Mouse (Mus musculus): ENCODE results near the gene Notch2. TPM values are rescaled to one million over a fixed set of nuclear protein-coding genes. Genes with fewer than 3 reads are reported as not detected.

Notch2 gene
- polyA plus RNA-seq, 1 experiment from 2014 or later, result 33.8 TPM

DNA sequence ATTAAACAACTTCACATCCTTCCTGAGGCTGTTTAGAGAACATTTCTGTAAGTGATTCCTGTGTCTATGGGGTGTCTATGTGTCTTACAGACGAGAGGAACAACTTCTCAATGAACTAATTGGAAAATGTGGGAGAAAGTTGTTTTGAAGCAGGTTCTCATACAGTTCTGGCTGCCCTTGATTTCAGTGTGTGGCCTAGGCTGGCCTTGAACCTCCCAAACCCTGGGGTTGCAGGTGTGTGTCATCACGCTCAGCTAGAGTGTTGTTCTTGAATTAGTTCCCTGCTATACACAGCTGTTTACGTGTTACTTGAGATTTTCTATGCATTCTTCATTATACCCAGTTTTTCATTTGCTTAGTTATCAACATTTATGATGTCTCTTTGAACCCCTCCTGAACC, 56.5 kb downstream of the Notch2 start:
- WGBS, result 87% methylated on average over 3 of the region's 3 CpGs
- Histone ChIP-seq H3K36me3 (peaks cover 45% of the 10 kb centered on the region), H3K4me3 (replicated peaks) (no peak overlapping the region), H3K9me3 (replicated peaks) (no peaks in the 10 kb centered on the region), H3K9ac (no peak overlapping the region), H3K4me2 (no peak overlapping the region), H3K27me3 (peaks cover 3% of the 10 kb centered on the region; the same call in 1 of the 2 replicates), H3K4me1 (peaks cover 44% of the 10 kb centered on the region), H3K27ac (no peak overlapping the region)
- no peak for ATAC-seq (replicated peaks; ENCODE audit: low FRiP score)

DNA sequence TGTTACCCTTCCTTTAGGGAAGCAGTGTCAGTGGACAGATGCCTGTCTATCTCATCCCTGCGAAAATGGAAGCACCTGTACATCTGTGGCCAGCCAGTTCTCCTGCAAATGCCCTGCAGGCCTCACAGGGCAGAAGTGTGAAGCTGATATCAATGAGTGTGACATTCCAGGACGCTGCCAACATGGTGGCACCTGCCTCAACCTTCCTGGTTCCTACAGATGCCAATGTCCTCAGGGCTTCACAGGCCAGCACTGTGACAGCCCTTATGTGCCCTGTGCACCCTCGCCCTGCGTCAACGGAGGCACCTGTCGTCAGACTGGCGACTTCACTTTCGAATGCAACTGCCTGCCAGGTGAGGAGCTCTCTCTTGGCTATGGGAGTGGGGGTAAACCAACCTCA, 59.2 kb downstream of the Notch2 start:
- WGBS, result 88% methylated on average over 8 of the region's 8 CpGs
- H3K27ac ChIP-seq, result no peak overlapping the region
- peaks cover 61% of the 10 kb centered on the region for H3K36me3 ChIP-seq
- H3K4me1 ChIP-seq, result peaks cover 42% of the 10 kb centered on the region
- H3K4me3 ChIP-seq (replicated peaks), result no peak overlapping the region
- H3K9ac ChIP-seq, result no peak overlapping the region
- ATAC-seq (replicated peaks; ENCODE audit: low FRiP score), result no peak
- no peaks in the 10 kb centered on the region for H3K9me3 ChIP-seq (replicated peaks)
- H3K4me2 ChIP-seq, result no peak overlapping the region
- peaks cover 3% of the 10 kb centered on the region; the same call in 1 of the 2 replicates for H3K27me3 ChIP-seq

DNA sequence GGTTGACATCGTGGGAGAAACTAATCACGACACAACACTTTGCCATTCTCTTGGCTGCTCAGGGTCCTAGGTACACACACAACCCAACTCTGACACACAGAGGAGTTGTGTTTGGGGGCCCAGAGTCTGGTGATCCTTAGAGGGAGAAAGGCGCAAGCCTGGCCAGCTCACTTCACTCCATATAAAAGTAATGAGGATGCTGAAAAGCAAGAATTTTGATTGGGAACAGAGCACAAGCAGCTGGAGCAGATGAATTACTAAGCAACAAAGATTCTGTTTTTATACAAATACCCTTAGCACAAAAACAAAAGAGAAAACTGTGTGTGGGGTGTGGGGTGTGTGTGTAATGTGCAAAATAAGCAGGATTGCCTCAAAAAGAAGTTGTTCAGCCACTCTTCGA, 60.2 kb downstream of the Notch2 start:
- no peak for ATAC-seq (replicated peaks; ENCODE audit: low FRiP score)
- Histone ChIP-seq H3K27ac (peak overlapping the region; percentile 27; the same call in 1 of the 2 replicates), H3K9ac (no peak overlapping the region), H3K27me3 (peaks cover 3% of the 10 kb centered on the region; the same call in 1 of the 2 replicates), H3K4me1 (peaks cover 36% of the 10 kb centered on the region), H3K4me3 (replicated peaks) (no peak overlapping the region), H3K36me3 (peaks cover 70% of the 10 kb centered on the region), H3K4me2 (no peak overlapping the region), H3K9me3 (replicated peaks) (no peaks in the 10 kb centered on the region)
- 74% methylated on average over 4 of the region's 4 CpGs for WGBS

DNA sequence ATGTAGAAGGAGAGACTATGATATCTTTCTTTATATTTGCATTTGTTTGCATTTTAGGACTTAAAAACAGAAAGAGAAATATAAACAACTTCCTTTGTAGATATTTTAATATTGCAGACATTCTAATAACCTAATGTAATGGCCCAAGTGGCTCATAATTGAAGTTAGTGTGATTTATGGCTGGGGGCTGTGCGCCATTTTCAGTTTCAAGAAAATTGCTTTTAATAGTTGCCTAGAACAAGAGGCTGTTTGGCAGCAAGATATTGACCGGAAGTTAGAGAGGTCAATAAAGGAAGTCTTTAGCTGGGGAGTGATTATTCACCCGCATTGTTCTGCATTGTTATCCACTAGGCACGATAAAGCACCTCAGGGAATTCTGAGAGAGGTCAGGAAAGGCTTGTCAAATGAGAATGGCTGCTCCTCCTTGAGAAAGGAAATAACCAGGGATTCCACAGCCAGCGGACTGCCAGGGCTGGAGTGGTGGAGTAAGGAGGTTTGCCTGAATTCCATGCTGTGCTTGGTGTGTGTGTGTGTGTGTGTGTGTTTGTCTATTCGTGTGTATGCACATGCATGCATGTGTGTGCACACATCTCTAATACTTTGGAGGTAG, 61.4 kb downstream of the Notch2 start:
- no peak for ATAC-seq (replicated peaks; ENCODE audit: low FRiP score)
- H3K9ac ChIP-seq, result no peak overlapping the region
- H3K9me3 ChIP-seq (replicated peaks), result no peaks in the 10 kb centered on the region
- H3K36me3 ChIP-seq, result peaks cover 81% of the 10 kb centered on the region
- H3K27ac ChIP-seq, result peak overlapping the region; percentile 56; the same call in 1 of the 2 replicates
- no peak overlapping the region for H3K4me2 ChIP-seq
- H3K27me3 ChIP-seq, result peaks cover 3% of the 10 kb centered on the region; the same call in 1 of the 2 replicates
- WGBS, result 52% methylated on average over 6 of the region's 6 CpGs
- H3K4me3 ChIP-seq (replicated peaks), result no peak overlapping the region
- peaks cover 30% of the 10 kb centered on the region for H3K4me1 ChIP-seq

DNA sequence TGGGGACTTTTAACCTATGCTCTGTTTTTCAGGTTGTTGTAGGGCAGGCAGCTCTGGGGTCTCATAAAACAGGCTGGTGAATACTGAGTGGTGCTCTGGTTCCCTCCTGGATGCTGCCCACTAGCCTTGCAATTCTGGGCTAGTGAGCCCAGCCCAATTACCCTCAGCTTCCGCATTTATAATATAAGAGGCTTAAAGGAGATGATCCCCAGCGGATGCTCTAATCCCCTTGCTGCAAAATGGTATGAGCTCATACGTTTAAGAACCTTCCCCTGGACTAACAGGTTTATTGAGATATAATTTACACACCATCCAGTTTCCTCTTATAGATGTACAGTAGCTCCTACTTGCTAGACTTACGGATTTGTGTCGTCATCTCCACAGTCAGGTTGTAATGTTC, 64.5 kb downstream of the Notch2 start:
- ATAC-seq (replicated peaks; ENCODE audit: low FRiP score), result no peak
- Histone ChIP-seq H3K9me3 (replicated peaks) (no peaks in the 10 kb centered on the region), H3K4me3 (replicated peaks) (no peak overlapping the region), H3K27me3 (no peaks in the 10 kb centered on the region), H3K36me3 (peaks cover 82% of the 10 kb centered on the region), H3K4me1 (peaks cover 21% of the 10 kb centered on the region), H3K9ac (no peak overlapping the region), H3K27ac (no peak overlapping the region), H3K4me2 (no peak overlapping the region)
- 84% methylated on average over 5 of the region's 5 CpGs for WGBS

DNA sequence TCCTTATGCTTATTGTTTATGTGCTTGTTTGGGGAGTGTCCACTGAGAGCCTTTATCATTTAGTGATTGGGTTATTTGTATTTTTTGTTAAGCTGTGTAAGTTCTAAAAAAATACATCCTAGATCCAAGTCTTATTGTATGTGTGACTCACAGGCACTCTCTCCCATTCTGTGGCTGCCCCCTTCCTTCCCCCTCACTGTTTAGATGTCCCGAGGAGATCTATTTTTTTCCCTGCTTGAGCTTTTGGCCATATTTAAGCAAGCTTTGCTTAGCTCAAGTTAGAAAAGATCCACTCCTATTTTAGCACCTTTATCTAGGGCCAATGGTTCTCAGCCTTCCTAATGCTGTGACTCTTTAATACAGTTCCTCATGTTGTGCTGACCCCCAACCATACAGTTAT, 65.5 kb downstream of the Notch2 start:
- no peak for ATAC-seq (replicated peaks; ENCODE audit: low FRiP score)
- no peaks in the 10 kb centered on the region for H3K27me3 ChIP-seq
- WGBS, result 81% methylated on average over 1 of the region's 1 CpGs
- no peaks in the 10 kb centered on the region for H3K9me3 ChIP-seq (replicated peaks)
- no peak overlapping the region for H3K9ac ChIP-seq
- H3K27ac ChIP-seq, result no peak overlapping the region
- peaks cover 81% of the 10 kb centered on the region for H3K36me3 ChIP-seq
- H3K4me3 ChIP-seq (replicated peaks), result no peak overlapping the region
- peaks cover 18% of the 10 kb centered on the region for H3K4me1 ChIP-seq
- no peak overlapping the region for H3K4me2 ChIP-seq

DNA sequence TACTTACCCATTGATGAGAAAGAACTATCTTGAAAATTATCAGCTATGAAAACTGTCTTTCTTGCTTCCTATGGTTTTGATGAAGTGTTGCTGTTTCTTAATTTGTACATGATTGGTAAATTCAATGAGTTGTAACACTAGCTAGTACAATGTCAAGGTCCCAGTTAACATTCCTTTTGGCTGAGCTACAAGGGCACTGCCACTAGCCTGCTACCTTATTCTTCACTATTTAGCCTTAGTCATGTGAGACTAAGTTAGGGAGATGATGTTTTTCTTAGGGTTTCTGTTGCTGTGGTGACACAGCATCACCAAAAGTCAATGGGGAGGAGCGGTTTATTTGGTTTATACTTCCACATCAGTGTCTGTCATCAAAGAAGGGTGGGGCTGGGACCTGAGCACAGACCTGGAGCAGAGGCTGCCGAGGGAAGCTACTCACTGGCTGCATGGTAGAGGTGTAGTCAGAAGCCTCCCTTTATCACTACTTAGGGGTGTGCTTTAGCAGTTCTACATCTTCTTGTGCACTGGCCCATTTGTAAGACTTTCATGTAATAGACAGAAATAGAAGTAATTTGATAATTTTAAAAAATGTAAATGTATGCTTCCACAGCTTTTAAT, 66.4 kb downstream of the Notch2 start:
- no peak overlapping the region for H3K9ac ChIP-seq
- H3K36me3 ChIP-seq, result peaks cover 80% of the 10 kb centered on the region
- WGBS, result 79% methylated on average over 2 of the region's 2 CpGs
- H3K9me3 ChIP-seq (replicated peaks), result no peaks in the 10 kb centered on the region
- no peaks in the 10 kb centered on the region for H3K27me3 ChIP-seq
- H3K4me3 ChIP-seq (replicated peaks), result no peak overlapping the region
- peaks cover 19% of the 10 kb centered on the region for H3K4me1 ChIP-seq
- H3K4me2 ChIP-seq, result no peak overlapping the region
- no peak overlapping the region for H3K27ac ChIP-seq
- ATAC-seq (replicated peaks; ENCODE audit: low FRiP score), result no peak

DNA sequence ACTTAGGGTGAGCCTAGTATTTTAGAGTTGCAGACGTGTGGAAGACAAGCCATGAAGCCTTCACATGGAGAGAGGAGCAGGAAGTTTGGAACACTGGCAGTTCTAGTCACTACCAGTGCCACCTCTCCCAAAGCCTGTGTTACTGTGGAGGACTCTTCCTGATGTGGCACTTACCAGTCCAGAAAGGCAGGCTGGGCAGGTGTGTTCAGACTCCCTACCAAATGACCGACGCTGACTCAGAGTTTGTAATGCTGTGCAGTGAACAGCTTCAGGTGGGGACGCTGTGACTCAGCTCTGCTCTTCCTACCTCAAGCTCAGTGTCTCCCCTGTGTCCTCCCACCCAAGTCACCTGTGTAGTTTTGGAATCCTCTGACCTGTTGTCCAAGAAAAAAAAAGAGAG, 67.3 kb downstream of the Notch2 start:
- no peak overlapping the region for H3K4me2 ChIP-seq
- H3K9ac ChIP-seq, result no peak overlapping the region
- H3K27ac ChIP-seq, result no peak overlapping the region
- ATAC-seq (replicated peaks; ENCODE audit: low FRiP score), result no peak
- 85% methylated on average over 4 of the region's 4 CpGs for WGBS
- H3K9me3 ChIP-seq (replicated peaks), result no peaks in the 10 kb centered on the region
- no peak overlapping the region for H3K4me3 ChIP-seq (replicated peaks)
- H3K27me3 ChIP-seq, result no peaks in the 10 kb centered on the region
- H3K36me3 ChIP-seq, result peaks cover 78% of the 10 kb centered on the region
- peaks cover 19% of the 10 kb centered on the region for H3K4me1 ChIP-seq

DNA sequence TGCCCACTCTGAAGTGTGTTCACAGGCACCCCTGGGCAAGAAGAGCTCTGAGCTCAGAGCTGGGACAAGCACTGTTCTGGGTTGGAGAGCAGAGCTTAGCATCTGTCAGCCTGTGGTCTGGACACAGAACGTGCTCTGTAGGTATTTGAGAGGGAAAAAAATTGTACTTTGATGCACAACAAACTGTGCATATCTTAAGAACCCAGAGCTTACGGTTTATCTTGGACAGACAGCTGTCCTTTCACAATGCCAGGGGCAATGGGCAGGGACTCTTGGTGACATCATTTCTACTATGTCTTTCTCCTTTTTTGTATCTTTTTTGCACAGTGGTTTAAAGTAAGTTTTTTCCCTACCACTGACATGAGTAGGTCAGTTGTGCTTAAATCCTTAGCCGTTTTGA, 68.9 kb downstream of the Notch2 start:
- ATAC-seq (replicated peaks; ENCODE audit: low FRiP score), result no peak
- Histone ChIP-seq H3K27ac (no peak overlapping the region), H3K4me3 (replicated peaks) (no peak overlapping the region), H3K9me3 (replicated peaks) (no peaks in the 10 kb centered on the region), H3K4me1 (peaks cover 34% of the 10 kb centered on the region), H3K9ac (no peak overlapping the region), H3K27me3 (no peaks in the 10 kb centered on the region), H3K36me3 (peaks cover 74% of the 10 kb centered on the region), H3K4me2 (no peak overlapping the region)
- 88% methylated on average over 3 of the region's 3 CpGs for WGBS

DNA sequence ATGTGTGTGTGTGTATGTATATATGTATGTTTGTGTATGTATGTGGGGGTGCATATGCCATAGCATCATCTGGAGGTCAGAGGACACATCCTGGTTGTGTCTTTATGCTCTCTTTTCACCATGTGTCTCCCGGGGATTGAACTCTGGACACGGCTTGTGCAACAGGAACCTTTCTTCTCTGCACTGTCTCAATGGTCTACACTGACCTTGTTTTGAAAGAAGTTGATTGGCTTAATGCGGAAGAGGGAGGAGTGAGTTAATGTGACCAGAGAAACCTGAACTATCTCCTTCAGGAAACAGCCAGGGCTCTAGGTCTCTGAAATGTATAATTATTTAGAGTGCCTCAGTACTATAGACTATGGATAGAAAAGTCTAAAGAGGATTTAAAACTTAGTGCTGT, 69.6 kb downstream of the Notch2 start:
- Histone ChIP-seq H3K27ac (no peak overlapping the region), H3K4me1 (peaks cover 34% of the 10 kb centered on the region), H3K9me3 (replicated peaks) (no peaks in the 10 kb centered on the region), H3K9ac (no peak overlapping the region), H3K4me2 (no peak overlapping the region), H3K27me3 (no peaks in the 10 kb centered on the region), H3K4me3 (replicated peaks) (no peak overlapping the region), H3K36me3 (peaks cover 71% of the 10 kb centered on the region)
- no peak for ATAC-seq (replicated peaks; ENCODE audit: low FRiP score)
- WGBS, result 83% methylated on average over 3 of the region's 3 CpGs

DNA sequence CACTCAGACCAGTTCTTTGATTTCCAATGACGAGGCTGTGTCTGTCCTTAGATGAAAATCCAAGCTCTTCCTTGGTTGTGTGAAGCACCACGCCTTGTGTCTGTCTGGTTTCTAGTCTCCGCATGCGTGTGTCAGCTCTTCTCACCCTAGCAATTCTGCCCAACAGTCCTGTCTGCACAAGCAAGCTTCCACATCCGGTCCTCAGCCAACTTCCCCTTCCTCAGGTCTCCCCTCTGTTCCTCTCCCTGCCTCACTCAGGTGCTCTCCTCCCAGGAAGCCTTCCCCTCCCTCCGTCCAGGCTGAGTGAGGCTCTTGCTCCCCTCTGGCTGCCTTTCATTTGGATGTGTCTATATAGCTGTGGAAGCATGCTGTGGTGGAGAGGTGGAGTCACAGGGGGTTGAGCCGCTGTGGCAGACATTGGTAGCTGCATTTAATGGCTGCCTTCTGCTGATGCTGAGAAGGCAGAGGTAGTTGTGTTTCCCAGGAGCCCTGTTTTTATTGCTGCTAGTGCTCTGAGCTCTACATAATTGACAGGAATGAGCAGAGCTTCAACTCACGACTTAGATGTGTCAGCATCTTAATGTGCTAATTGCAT, 70.8 kb downstream of the Notch2 start:
- no peak overlapping the region for H3K4me3 ChIP-seq (replicated peaks)
- no peak overlapping the region for H3K9ac ChIP-seq
- H3K27ac ChIP-seq, result peak overlapping the region; percentile 42; the same call in 1 of the 2 replicates
- H3K9me3 ChIP-seq (replicated peaks), result no peaks in the 10 kb centered on the region
- WGBS, result 63% methylated on average over 8 of the region's 8 CpGs
- peaks cover 62% of the 10 kb centered on the region for H3K36me3 ChIP-seq
- no peak overlapping the region for H3K4me2 ChIP-seq
- H3K27me3 ChIP-seq, result no peaks in the 10 kb centered on the region
- no peak for ATAC-seq (replicated peaks; ENCODE audit: low FRiP score)
- H3K4me1 ChIP-seq, result peaks cover 43% of the 10 kb centered on the region

DNA sequence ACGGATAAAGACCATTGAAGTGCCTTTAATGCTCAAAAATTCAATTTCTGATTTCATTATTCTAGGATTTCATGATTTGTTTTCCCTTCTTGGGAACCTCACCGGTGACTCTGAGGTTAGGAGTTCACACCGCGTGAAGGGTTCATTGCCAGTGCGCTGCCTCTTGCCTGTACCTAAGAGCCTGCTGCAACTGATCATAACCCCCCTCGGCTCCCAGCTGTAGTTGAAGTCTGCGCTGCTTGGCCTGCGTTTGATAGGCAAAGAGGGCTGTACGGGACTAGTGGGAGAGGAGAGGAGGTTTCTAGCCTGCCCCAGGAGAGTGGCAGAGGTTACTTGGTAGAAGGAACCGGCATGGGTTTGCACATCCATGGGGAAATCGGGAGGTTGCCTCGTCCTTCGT, 71.5 kb downstream of the Notch2 start:
- no peaks in the 10 kb centered on the region for H3K9me3 ChIP-seq (replicated peaks)
- peak overlapping the region; percentile 89 for H3K27ac ChIP-seq
- no peak overlapping the region for H3K9ac ChIP-seq
- H3K4me2 ChIP-seq, result no peak overlapping the region
- H3K27me3 ChIP-seq, result no peaks in the 10 kb centered on the region
- peaks cover 50% of the 10 kb centered on the region for H3K4me1 ChIP-seq
- H3K4me3 ChIP-seq (replicated peaks), result no peak overlapping the region
- 59% methylated on average over 13 of the region's 13 CpGs for WGBS
- no peak for ATAC-seq (replicated peaks; ENCODE audit: low FRiP score)
- H3K36me3 ChIP-seq, result peaks cover 57% of the 10 kb centered on the region

All from kidney, embryonic 15.5 days (tissue).